Mouse (Mus musculus) embryonic fibroblast, embryonic 13.5 days (primary cell): ENCODE data around the gene Zmat3. TPM values are rescaled to one million over a fixed set of nuclear protein-coding genes. Genes with fewer than 3 reads are reported as not detected.

Experiments used
- H3K27ac ChIP-seq: 2 replicates; pipeline ENCODE4 v1.5.1; 2012; ENCODE audit warnings: low read length, control low read depth, inconsistent platforms; ENCODE audit not compliant: insufficient read depth
- H3K4me1 ChIP-seq: 2 replicates; pipeline ENCODE4 v1.6.1; 2011; ENCODE audit warnings: low read length; ENCODE audit not compliant: control insufficient read depth, insufficient read depth
- H3K4me3 ChIP-seq: 2 replicates; pipeline ENCODE4 v1.5.1; 2011; ENCODE audit warnings: mild to moderate bottlenecking, control low read depth, low read length; ENCODE audit not compliant: insufficient read depth
- CTCF ChIP-seq: IDR thresholded peaks from 2 replicates; pipeline ENCODE4 v1.5.1; 2011; ENCODE audit warnings: mild to moderate bottlenecking, control low read depth, low read length, moderate library complexity, borderline replicate concordance; ENCODE audit not compliant: insufficient read depth
- POLR2A ChIP-seq: IDR thresholded peaks from 2 replicates; pipeline ENCODE4 v1.6.1; 2011; ENCODE audit warnings: low read depth, mild to moderate bottlenecking, control low read depth, low read length, moderate library complexity
- polyA plus RNA-seq: library from polyadenylated mRNA; stranded (reverse); fragments of >200 nt; gene quantifications from 2 replicates; pipeline ENCODE4 v1.2.4, GENCODE M21; 2011; ENCODE audit warnings: low read depth; ENCODE audit not compliant: missing spikeins, insufficient read length

Gene Zmat3
- polyA plus RNA-seq, 1 experiment = 103 TPM

DNA sequence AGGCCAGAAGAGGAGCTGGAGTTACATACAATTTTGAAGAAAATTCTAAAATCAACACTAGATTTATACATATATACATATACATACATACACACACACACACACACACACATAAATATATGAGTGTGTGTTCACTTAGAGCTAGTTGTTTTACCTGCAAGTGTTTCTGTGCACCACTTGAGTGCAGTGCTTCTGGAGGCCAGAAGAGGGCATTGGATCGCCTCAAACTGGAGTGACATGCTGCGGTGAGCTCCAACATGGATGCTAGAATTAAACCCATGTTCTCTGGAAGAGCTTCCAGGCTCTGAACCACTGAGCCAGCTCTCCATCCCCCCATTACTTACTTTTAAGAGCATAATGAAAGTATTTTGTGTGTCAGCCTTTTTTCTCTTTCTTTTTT lies 14.1 kb upstream of the Zmat3 start:
- TF ChIP-seq CTCF (peak; percentile 46; the same call in 1 of the 2 replicates), POLR2A (no peak)
- H3K4me1 ChIP-seq = no peaks in the 10 kb centered on the region
- H3K4me3 ChIP-seq = no peak overlapping the region
- no peak overlapping the region for H3K27ac ChIP-seq

DNA sequence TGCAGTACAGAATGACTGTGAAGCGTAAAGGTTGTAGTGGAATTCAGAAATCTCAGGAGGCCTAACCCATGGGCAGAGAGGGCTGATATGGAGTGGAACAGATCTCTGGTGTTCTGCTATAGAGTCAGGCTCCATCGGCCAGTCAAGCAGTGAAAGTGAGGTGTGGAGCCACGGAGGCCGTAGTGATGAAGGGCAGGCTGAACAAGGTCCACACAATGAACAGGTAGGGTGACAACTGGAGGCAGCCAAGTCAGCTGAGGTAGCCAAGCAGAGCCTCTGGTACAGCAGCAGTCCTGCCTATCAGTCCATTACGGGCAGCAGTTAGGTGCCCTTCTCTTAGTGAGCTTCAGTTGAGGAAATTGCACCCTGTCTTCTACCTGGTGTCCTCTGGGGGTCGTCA lies 7.4 kb upstream of the Zmat3 start:
- Histone ChIP-seq H3K4me1 (peaks cover under 1% of the 10 kb centered on the region; the same call in 1 of the 2 replicates), H3K4me3 (no peak overlapping the region), H3K27ac (no peak overlapping the region)
- TF ChIP-seq CTCF = no peak
- no peak for TF ChIP-seq POLR2A

DNA sequence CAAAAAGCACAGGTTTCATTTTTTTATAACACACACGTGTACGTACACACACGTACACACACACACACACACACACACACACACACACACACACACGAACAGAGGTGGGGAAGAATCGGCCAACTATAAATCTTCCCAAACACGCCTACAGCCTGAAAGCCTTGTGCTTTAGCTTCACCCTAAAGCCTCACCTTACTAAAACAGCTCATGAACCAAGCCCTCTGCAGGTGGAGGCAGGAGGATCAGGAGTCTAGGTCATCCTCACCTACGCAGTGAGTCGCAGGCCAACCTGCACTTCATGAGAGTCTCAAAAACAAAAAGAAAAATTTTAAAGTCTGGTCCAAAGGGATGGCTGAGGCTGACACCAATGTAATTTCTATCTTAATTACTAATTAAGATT lies 6.7 kb upstream of the Zmat3 start:
- TF ChIP-seq POLR2A (no peak), CTCF (no peak)
- Histone ChIP-seq H3K4me3 (no peak overlapping the region), H3K4me1 (peaks cover 7% of the 10 kb centered on the region; the same call in 1 of the 2 replicates)

DNA sequence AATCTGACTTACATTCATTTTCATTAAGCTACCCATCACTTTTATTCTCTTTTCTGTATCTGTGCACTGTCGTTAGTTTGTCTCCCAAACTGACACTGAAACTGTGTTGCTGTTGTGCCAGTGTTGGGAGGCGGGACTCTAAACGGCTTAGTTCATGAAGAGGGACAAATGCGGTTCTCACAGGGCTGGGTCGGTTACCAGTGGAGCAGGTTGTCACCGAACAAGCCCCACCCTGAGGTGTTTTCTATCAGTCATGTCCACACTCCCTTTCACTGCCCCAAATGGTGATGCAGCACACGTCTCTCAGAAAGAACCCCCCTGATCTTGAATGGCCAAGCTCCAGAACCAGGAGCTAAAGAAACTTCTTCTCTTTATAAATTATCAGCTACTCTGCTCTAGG lies 6.1 kb upstream of the Zmat3 start:
- H3K4me1 ChIP-seq = peaks cover 9% of the 10 kb centered on the region; the same call in 1 of the 2 replicates
- H3K4me3 ChIP-seq = no peak overlapping the region
- H3K27ac ChIP-seq = no peak overlapping the region
- TF ChIP-seq CTCF = no peak
- TF ChIP-seq POLR2A = no peak

More for the DNA sequence above, 6.7 kb upstream of the Zmat3 start:
- no peak overlapping the region for H3K27ac ChIP-seq

DNA sequence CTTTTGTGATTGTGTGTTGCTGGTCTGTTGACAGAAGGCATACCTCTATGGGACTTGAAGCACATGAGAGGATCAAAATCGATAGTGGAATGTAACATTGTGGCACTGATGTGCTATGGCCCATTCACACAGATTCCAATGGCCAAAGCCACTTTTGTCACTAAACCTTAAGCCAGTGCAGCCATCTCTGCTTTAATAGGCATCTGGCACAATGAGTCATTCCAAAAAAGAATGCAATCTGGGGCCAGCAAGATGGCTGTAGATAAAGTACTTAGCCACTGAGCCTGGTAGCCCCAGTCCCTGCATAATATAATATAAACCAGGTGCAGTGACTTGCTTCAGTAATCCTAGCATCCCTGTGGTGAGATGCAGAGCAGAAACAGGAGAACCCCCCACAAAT lies 1.7 kb upstream of the Zmat3 start:
- peaks cover 9% of the 10 kb centered on the region; the same call in 1 of the 2 replicates for H3K4me1 ChIP-seq
- 0 out of 2 replicates have a peak overlapping the region, but pooled peaks have one; percentile 21 for H3K27ac ChIP-seq
- 0 out of 2 replicates have a peak, but pooled peaks have one; percentile 22 for TF ChIP-seq POLR2A
- TF ChIP-seq CTCF = no peak
- H3K4me3 ChIP-seq = no peak overlapping the region

DNA sequence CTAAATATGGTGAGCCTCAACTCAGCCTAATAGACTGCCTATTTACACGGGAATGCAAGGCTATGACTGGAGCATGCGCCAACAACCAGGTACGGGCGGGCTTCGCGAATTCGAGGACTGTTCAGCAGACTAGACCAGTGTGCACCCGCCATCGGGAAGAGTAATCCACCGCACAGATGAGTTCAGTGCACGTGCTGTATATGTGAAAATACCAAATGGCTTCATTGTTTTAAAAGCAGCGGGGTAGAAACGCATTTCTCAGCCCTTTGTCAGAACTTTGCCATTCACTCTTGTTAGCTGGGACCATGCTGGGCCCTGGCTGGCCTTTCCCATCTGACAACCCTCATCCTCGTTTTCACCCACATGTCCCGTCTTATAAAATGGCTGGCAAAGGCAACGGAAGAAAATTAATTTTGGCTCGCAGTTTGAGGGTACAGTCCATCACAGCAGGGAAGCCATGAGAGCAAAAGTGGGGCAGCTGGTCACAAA lies 476 bp upstream of the Zmat3 start:
- H3K4me1 ChIP-seq = peaks cover 10% of the 10 kb centered on the region; the same call in 1 of the 2 replicates
- peak overlapping the region; percentile 90 for H3K4me3 ChIP-seq
- TF ChIP-seq CTCF (no peak), POLR2A (no peak)
- H3K27ac ChIP-seq = no peak overlapping the region

DNA sequence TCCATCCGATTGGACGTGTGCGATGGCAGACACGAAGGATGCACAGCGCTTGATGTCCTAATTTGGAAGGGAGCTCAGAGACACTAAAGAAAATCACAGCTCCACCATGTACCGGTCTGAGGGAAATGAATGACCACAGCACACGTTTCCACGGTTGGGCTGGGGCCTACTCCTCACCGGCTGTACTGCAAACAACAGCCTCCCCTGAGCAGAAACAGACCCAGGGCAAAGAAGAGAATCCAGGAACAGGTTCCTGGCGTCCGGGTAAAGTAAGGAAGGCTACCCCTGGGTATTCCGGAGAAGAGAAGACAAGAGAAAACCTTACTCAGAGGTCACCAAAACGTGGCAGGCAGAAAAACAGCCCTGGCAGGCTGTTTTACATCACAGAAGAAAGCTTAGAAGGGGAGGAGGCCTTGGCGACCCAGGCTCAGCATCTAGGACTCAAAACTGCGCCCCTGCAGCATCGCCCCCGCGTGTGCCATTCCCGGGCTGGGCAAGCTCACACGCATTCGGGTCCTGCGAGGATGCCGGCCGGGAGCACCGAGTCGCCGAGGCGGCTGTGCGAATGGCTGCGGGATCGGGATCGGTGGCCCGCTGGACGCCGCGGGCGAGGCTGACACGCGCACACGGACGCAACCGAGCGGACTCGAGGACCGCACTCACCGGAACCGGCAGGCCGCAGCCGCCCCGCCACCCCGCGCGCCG lies 821 bp downstream of the Zmat3 start:
- peaks cover 15% of the 10 kb centered on the region; the same call in 1 of the 2 replicates for H3K4me1 ChIP-seq
- H3K4me3 ChIP-seq = peak overlapping the region; percentile 90
- TF ChIP-seq CTCF (no peak), POLR2A (peak; percentile 72)
- peak overlapping the region; percentile 98 for H3K27ac ChIP-seq

DNA sequence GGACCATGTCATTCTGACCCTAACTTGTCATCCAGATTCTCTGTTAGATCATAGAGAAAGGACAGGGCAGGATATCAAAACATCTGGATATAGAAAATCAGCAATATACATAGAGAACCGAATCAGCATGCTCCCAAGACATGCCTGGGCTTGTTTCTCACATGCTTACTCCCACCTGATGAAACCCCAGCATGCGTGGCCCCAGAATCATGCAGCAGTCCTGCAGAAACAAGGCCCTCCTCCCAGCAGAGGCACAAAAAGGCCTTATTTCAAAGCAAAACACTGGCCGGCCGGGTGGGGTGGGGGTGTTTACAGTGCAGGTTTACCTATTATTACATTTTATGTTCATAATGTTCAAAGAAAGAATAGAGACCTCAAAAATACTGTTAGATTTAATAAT lies 1.6 kb downstream of the Zmat3 start:
- H3K27ac ChIP-seq = peak overlapping the region; percentile 80
- TF ChIP-seq CTCF (no peak), POLR2A (peak; percentile 80)
- peaks cover 15% of the 10 kb centered on the region; the same call in 1 of the 2 replicates for H3K4me1 ChIP-seq
- H3K4me3 ChIP-seq = peak overlapping the region; percentile 39

DNA sequence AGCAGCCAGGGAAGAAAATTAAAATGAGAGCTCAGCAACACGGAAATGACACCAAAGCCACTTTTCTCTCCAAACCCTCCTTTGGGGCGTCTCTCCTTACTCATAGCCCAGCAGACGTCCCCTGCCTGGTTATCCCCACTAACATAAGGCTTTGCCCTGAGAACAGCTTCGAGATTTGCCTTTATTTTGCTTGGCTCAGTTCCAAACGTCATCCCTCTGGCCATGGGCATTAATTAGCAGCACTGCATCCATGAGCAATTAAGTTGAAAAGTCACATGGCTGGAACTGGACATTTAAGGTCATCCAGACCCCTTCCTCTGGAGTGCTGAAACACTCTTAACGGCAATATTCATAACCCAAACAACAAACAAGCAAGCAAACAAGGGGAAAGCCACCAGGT lies 4.6 kb downstream of the Zmat3 start:
- Histone ChIP-seq H3K4me1 (peaks cover 8% of the 10 kb centered on the region; the same call in 1 of the 2 replicates), H3K27ac (no peak overlapping the region), H3K4me3 (no peak overlapping the region)
- TF ChIP-seq CTCF = no peak
- no peak for TF ChIP-seq POLR2A

DNA sequence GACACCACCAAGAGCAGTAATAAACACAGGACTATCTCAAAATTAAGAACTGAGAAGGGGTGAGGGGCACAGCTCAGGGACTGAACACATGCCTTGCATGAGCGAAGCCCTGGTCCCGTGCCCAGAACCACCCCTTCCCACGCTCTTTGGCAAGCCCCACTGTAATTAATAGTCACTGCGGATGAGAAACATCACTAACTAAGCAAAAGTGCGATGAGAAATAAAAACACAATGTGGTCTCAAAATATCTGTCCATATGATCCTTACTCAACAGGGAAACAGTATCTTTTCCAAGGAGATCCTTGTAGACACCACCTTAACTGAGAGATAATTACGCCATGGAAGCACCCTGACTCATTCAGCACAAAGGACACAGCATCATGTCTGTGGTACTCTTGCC lies 17.9 kb downstream of the Zmat3 start:
- TF ChIP-seq POLR2A (no peak), CTCF (no peak)
- H3K4me3 ChIP-seq = no peak overlapping the region
- no peaks in the 10 kb centered on the region; the same call in 1 of the 2 replicates for H3K4me1 ChIP-seq
- no peak overlapping the region for H3K27ac ChIP-seq
